Mouse (Mus musculus): ENCODE data around the gene Adgre5.

Gene Adgre5

GRCm38 (mm10) chr8:83723447-83724083, 17.6 kb downstream of the Adgre5 start:
- DNase-seq (ENCODE audit: low spot score in 2 of 2): no peak

- no peak for DNase-seq (ENCODE audit: low spot score in 2 of 2)
Measured at GRCm38 (mm10) chr8:83722631-83723030, 18.5 kb downstream of the Adgre5 start.

GRCm38 (mm10) chr8:83721405-83722025, 19.6 kb downstream of the Adgre5 start:
- DNase-seq (ENCODE audit: low spot score in 2 of 2): no peak

GRCm38 (mm10) chr8:83719693-83720092, 21.4 kb downstream of the Adgre5 start:
- no peak for DNase-seq (ENCODE audit: low spot score in 2 of 2)

GRCm38 (mm10) chr8:83719048-83719447, 22.1 kb downstream of the Adgre5 start:
- no peak for DNase-seq (ENCODE audit: low spot score in 2 of 2)

GRCm38 (mm10) chr8:83716563-83716962, 24.6 kb downstream of the Adgre5 start:
- DNase-seq (ENCODE audit: low spot score in 2 of 2): no peak

GRCm38 (mm10) chr8:83715771-83716170, 25.4 kb downstream of the Adgre5 start:
- no peak for DNase-seq (ENCODE audit: low spot score in 2 of 2)

GRCm38 (mm10) chr8:83715031-83715690, 26.0 kb downstream of the Adgre5 start, which contains the start of gene Ddx39:
Ddx39 (plus strand) TSS chr8:83715177.
- DNase-seq (ENCODE audit: low spot score in 2 of 2): peak; percentile 69 to 86

GRCm38 (mm10) chr8:83714676-83715030, 26.5 kb downstream of the Adgre5 start:
- DNase-seq (ENCODE audit: low spot score in 2 of 2): no peak

GRCm38 (mm10) chr8:83707554-83707953, 33.6 kb downstream of the Adgre5 start:
- no peak for DNase-seq (ENCODE audit: low spot score in 2 of 2)

GRCm38 (mm10) chr8:83706411-83706810, 34.7 kb downstream of the Adgre5 start:
- no peak for DNase-seq (ENCODE audit: low spot score in 2 of 2)

- no peak for DNase-seq (ENCODE audit: low spot score in 2 of 2)
Measured at GRCm38 (mm10) chr8:83703426-83703825, 37.7 kb downstream of the Adgre5 start.

GRCm38 (mm10) chr8:83700423-83701085, 40.6 kb downstream of the Adgre5 start:
- DNase-seq (ENCODE audit: low spot score in 2 of 2): no peak

GRCm38 (mm10) chr8:83699566-83699965, 41.6 kb downstream of the Adgre5 start:
- DNase-seq (ENCODE audit: low spot score in 2 of 2): no peak

- DNase-seq (ENCODE audit: low spot score in 2 of 2): peak in 1 of 2 experiments; percentile 68
Measured at GRCm38 (mm10) chr8:83698661-83699453, 42.3 kb downstream of the Adgre5 start, which contains the start of gene Pkn1. Pkn1 (minus strand) TSS chr8:83699179.

GRCm38 (mm10) chr8:83698291-83698660, 42.9 kb downstream of the Adgre5 start:
- DNase-seq (ENCODE audit: low spot score in 2 of 2): peak in 1 of 2 experiments; percentile 37

- peak in 1 of 2 experiments; percentile 10 for DNase-seq (ENCODE audit: low spot score in 2 of 2)
Measured at GRCm38 (mm10) chr8:83697374-83698220, 43.5 kb downstream of the Adgre5 start.

- no peak for DNase-seq (ENCODE audit: low spot score in 2 of 2)
Measured at GRCm38 (mm10) chr8:83695351-83696106, 45.6 kb downstream of the Adgre5 start.

- no peak for DNase-seq (ENCODE audit: low spot score in 2 of 2)
Measured at GRCm38 (mm10) chr8:83694369-83695160, 46.6 kb downstream of the Adgre5 start.

All from cerebellum, postnatal 4 days (tissue).